Mouse (Mus musculus): ENCODE measurements at regions not wholly inside any gene's neighbourhood (a gene's known extent, or its start where the extent isn't known, plus 50 kb on each side); places are given as distances from the start of the nearest gene placed in this dataset.

DNA sequence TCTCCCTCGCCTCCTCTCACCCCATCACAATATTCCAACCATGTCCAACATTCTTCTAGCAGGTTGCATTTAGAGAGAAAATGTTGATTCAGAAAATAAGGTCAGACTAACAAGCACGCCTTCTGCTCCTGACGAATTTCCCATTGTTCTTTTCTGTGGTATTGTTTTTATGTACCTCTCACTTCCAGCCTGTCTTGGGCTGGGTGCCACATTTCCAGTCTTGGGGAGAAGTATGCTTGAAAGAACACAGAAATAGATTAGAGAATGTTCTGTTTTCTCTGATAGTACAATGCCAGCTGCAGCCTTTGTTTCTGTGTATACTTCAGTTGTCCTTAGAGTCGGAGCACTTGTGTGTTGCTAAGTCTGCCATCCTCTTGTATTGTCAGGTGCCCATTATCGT is 160.3 kb upstream of the Igfbp7 start:
- Histone ChIP-seq H3K36me3 (ENCODE audit: control insufficient read depth, insufficient read depth, low read length) (no peaks in the 10 kb centered on the region), H3K27me3 (ENCODE audit: control insufficient read depth, insufficient read depth, low read length) (no peaks in the 10 kb centered on the region), H3K4me2 (ENCODE audit: low read length) (no peak overlapping the region), H3K4me1 (ENCODE audit: control insufficient read depth, insufficient read depth, low read length) (no peaks in the 10 kb centered on the region), H3K9ac (replicated peaks; ENCODE audit: low read length) (no peak overlapping the region), H3K27ac (replicated peaks; ENCODE audit: low read depth, low read length) (no peak overlapping the region), H3K9me3 (ENCODE audit: control insufficient read depth, low read length) (no peaks in the 10 kb centered on the region), H3K4me3 (replicated peaks; ENCODE audit: low read depth, low read length) (no peak overlapping the region)
- ATAC-seq (ENCODE audit: low FRiP score, low TSS enrichment) (no peak), DNase-seq (no peak)
- WGBS = 82% methylated on average over 5 of the region's 5 CpGs

GRCm38 (mm10) chr5:77552580-77552979 is 144.7 kb upstream of the Igfbp7 start:
- DNase-seq (no peak), ATAC-seq (ENCODE audit: low FRiP score, low TSS enrichment) (no peak; the same call in 1 of the 2 replicates)
- Histone ChIP-seq H3K27me3 (ENCODE audit: control insufficient read depth, insufficient read depth, low read length) (no peaks in the 10 kb centered on the region), H3K4me3 (replicated peaks; ENCODE audit: low read depth, low read length) (no peak overlapping the region), H3K4me1 (ENCODE audit: control insufficient read depth, insufficient read depth, low read length) (peaks cover 8% of the 10 kb centered on the region; the same call in 1 of the 2 replicates), H3K9ac (replicated peaks; ENCODE audit: low read length) (no peak overlapping the region), H3K36me3 (ENCODE audit: control insufficient read depth, insufficient read depth, low read length) (no peaks in the 10 kb centered on the region), H3K27ac (replicated peaks; ENCODE audit: low read depth, low read length) (no peak overlapping the region), H3K4me2 (ENCODE audit: low read length) (no peak overlapping the region), H3K9me3 (ENCODE audit: control insufficient read depth, low read length) (no peaks in the 10 kb centered on the region)
- WGBS = 36% methylated on average over 5 of the region's 5 CpGs

- no peaks in the 10 kb centered on the region for H3K9me3 ChIP-seq (ENCODE audit: control insufficient read depth, low read length)
- no peak overlapping the region for H3K4me3 ChIP-seq (replicated peaks; ENCODE audit: low read depth, low read length)
- peaks cover 8% of the 10 kb centered on the region; the same call in 1 of the 2 replicates for H3K4me1 ChIP-seq (ENCODE audit: control insufficient read depth, insufficient read depth, low read length)
- DNase-seq (no peak), ATAC-seq (ENCODE audit: low FRiP score, low TSS enrichment) (no peak)
- no peaks in the 10 kb centered on the region for H3K36me3 ChIP-seq (ENCODE audit: control insufficient read depth, insufficient read depth, low read length)
- no peak overlapping the region for H3K27ac ChIP-seq (replicated peaks; ENCODE audit: low read depth, low read length)
- no peaks in the 10 kb centered on the region for H3K27me3 ChIP-seq (ENCODE audit: control insufficient read depth, insufficient read depth, low read length)
- H3K9ac ChIP-seq (replicated peaks; ENCODE audit: low read length) = no peak overlapping the region
- no peak overlapping the region for H3K4me2 ChIP-seq (ENCODE audit: low read length)
- 83% methylated on average over 7 of the region's 7 CpGs for WGBS
Measured at GRCm38 (mm10) chr5:77552081-77552480, 144.2 kb upstream of the Igfbp7 start.

GRCm38 (mm10) chr5:77546001-77546620 is 138.3 kb upstream of the Igfbp7 start:
- no peaks in the 10 kb centered on the region for H3K9me3 ChIP-seq (ENCODE audit: control insufficient read depth, low read length)
- peak; percentile 40 for DNase-seq

GRCm38 (mm10) chr5:77532261-77533015 is 124.6 kb upstream of the Igfbp7 start:
- Histone ChIP-seq H3K27me3 (ENCODE audit: control insufficient read depth, insufficient read depth, low read length) (no peaks in the 10 kb centered on the region), H3K27ac (replicated peaks; ENCODE audit: low read depth, low read length) (no peak overlapping the region), H3K4me3 (replicated peaks; ENCODE audit: low read depth, low read length) (no peak overlapping the region), H3K9me3 (ENCODE audit: control insufficient read depth, low read length) (no peaks in the 10 kb centered on the region), H3K4me2 (ENCODE audit: low read length) (no peak overlapping the region), H3K9ac (replicated peaks; ENCODE audit: low read length) (no peak overlapping the region), H3K4me1 (ENCODE audit: control insufficient read depth, insufficient read depth, low read length) (peaks cover 3% of the 10 kb centered on the region; the same call in 1 of the 2 replicates), H3K36me3 (ENCODE audit: control insufficient read depth, insufficient read depth, low read length) (no peaks in the 10 kb centered on the region)
- DNase-seq = peak; percentile 40
- ATAC-seq (ENCODE audit: low FRiP score, low TSS enrichment) = no peak; the same call in 1 of the 2 replicates
- 55% methylated on average over 19 of the region's 19 CpGs for WGBS

More at GRCm38 (mm10) chr5:77546001-77546620, 138.3 kb upstream of the Igfbp7 start:
- Histone ChIP-seq H3K4me2 (ENCODE audit: low read length) (no peak overlapping the region; the same call in 1 of the 2 replicates), H3K36me3 (ENCODE audit: control insufficient read depth, insufficient read depth, low read length) (no peaks in the 10 kb centered on the region), H3K4me1 (ENCODE audit: control insufficient read depth, insufficient read depth, low read length) (no peaks in the 10 kb centered on the region), H3K4me3 (replicated peaks; ENCODE audit: low read depth, low read length) (no peak overlapping the region), H3K9ac (replicated peaks; ENCODE audit: low read length) (no peak overlapping the region), H3K27me3 (ENCODE audit: control insufficient read depth, insufficient read depth, low read length) (no peaks in the 10 kb centered on the region), H3K27ac (replicated peaks; ENCODE audit: low read depth, low read length) (no peak overlapping the region)
- WGBS = 10% methylated on average over 13 of the region's 13 CpGs
- ATAC-seq (ENCODE audit: low FRiP score, low TSS enrichment) = no peak; the same call in 1 of the 2 replicates

- Histone ChIP-seq H3K36me3 (ENCODE audit: control insufficient read depth, insufficient read depth, low read length) (no peaks in the 10 kb centered on the region), H3K27me3 (ENCODE audit: control insufficient read depth, insufficient read depth, low read length) (no peaks in the 10 kb centered on the region), H3K9me3 (ENCODE audit: control insufficient read depth, low read length) (no peaks in the 10 kb centered on the region), H3K27ac (replicated peaks; ENCODE audit: low read depth, low read length) (no peak overlapping the region), H3K4me3 (replicated peaks; ENCODE audit: low read depth, low read length) (no peak overlapping the region), H3K4me2 (ENCODE audit: low read length) (no peak overlapping the region), H3K9ac (replicated peaks; ENCODE audit: low read length) (no peak overlapping the region), H3K4me1 (ENCODE audit: control insufficient read depth, insufficient read depth, low read length) (peaks cover 3% of the 10 kb centered on the region; the same call in 1 of the 2 replicates)
- WGBS = 90% methylated on average over 7 of the region's 7 CpGs
- ATAC-seq (ENCODE audit: low FRiP score, low TSS enrichment) = no peak
- DNase-seq = no peak
Measured at GRCm38 (mm10) chr5:77530376-77530775, 122.5 kb upstream of the Igfbp7 start.

- 71% methylated on average over 4 of the region's 4 CpGs for WGBS
- no peak for ATAC-seq (ENCODE audit: low FRiP score, low TSS enrichment)
Measured at GRCm38 (mm10) chr5:77517252-77517651, 109.4 kb upstream of the Igfbp7 start.

DNA sequence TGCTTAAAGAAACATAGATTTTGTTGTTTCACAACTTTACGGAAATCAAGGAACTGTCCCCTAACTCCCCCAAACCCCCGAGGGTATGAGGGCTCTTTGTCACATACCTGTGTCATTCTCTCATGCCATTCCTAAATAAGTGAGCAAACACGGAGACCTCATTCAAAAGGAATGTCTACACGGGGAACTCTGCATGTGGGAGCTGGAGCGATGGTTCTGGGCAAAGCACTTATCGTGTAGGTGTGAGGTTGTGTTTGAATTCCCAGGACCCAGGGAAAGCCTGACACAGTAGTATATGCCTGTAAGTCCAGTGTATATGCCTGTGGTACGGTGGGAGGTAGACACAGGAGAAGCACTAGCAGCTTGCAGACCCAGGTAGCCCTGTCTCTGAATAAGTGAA is 107.6 kb upstream of the Igfbp7 start:
- WGBS = 91% methylated on average over 7 of the region's 7 CpGs

More at GRCm38 (mm10) chr5:77517252-77517651, 109.4 kb upstream of the Igfbp7 start:
- no peak overlapping the region for H3K4me3 ChIP-seq (replicated peaks; ENCODE audit: low read depth, low read length)
- DNase-seq = no peak
- H3K36me3 ChIP-seq (ENCODE audit: control insufficient read depth, insufficient read depth, low read length) = no peaks in the 10 kb centered on the region
- no peaks in the 10 kb centered on the region for H3K4me1 ChIP-seq (ENCODE audit: control insufficient read depth, insufficient read depth, low read length)
- H3K4me2 ChIP-seq (ENCODE audit: low read length) = no peak overlapping the region
- no peaks in the 10 kb centered on the region for H3K9me3 ChIP-seq (ENCODE audit: control insufficient read depth, low read length)
- no peak overlapping the region for H3K27ac ChIP-seq (replicated peaks; ENCODE audit: low read depth, low read length)
- no peaks in the 10 kb centered on the region for H3K27me3 ChIP-seq (ENCODE audit: control insufficient read depth, insufficient read depth, low read length)
- H3K9ac ChIP-seq (replicated peaks; ENCODE audit: low read length) = no peak overlapping the region

More for the DNA sequence above, 107.6 kb upstream of the Igfbp7 start:
- no peak overlapping the region for H3K9ac ChIP-seq (replicated peaks; ENCODE audit: low read length)
- no peaks in the 10 kb centered on the region for H3K27me3 ChIP-seq (ENCODE audit: control insufficient read depth, insufficient read depth, low read length)
- no peak for DNase-seq
- H3K4me2 ChIP-seq (ENCODE audit: low read length) = no peak overlapping the region
- ATAC-seq (ENCODE audit: low FRiP score, low TSS enrichment) = no peak
- H3K9me3 ChIP-seq (ENCODE audit: control insufficient read depth, low read length) = no peaks in the 10 kb centered on the region
- H3K4me1 ChIP-seq (ENCODE audit: control insufficient read depth, insufficient read depth, low read length) = no peaks in the 10 kb centered on the region
- no peaks in the 10 kb centered on the region for H3K36me3 ChIP-seq (ENCODE audit: control insufficient read depth, insufficient read depth, low read length)
- H3K27ac ChIP-seq (replicated peaks; ENCODE audit: low read depth, low read length) = no peak overlapping the region
- no peak overlapping the region for H3K4me3 ChIP-seq (replicated peaks; ENCODE audit: low read depth, low read length)
